Mouse (Mus musculus) CH12.LX (cell line): ENCODE data around the gene Samd4b. TPM values are rescaled to one million over a fixed set of nuclear protein-coding genes. Genes with fewer than 3 reads are reported as not detected.

ENCODE experiments used
- DNase-seq: peaks from one replicate; pipeline ENCODE4 v3.0.0-alpha.2; 2013; ENCODE audit errors: extremely low read depth
- H3K27ac ChIP-seq: 2 replicates; pipeline ENCODE4 v1.5.1; 2012; ENCODE audit warnings: low read depth, mild to moderate bottlenecking, control low read depth, moderate library complexity; ENCODE audit not compliant: insufficient read depth
- H3K27me3 ChIP-seq: replicated peaks from 2 replicates; pipeline ENCODE3; 2012; ENCODE audit warnings: inconsistent platforms
- H3K36me3 ChIP-seq, 2 experiments: replicated peaks in 1 of 2; 2 replicates each; pipeline versions ENCODE3 to v1.6.1; 2012; ENCODE audit warnings: inconsistent platforms in 1 of 2, low read length in 1 of 2, mild to moderate bottlenecking in 1 of 2, mixed read lengths in 1 of 2, moderate library complexity in 1 of 2; ENCODE audit not compliant: control insufficient read depth in 1 of 2, insufficient read depth in 1 of 2
- H3K4me1 ChIP-seq, 2 experiments: 2 replicates each; pipeline ENCODE4 v1.6.1; 2012; ENCODE audit warnings: inconsistent platforms in 1 of 2, moderate library complexity in 1 of 2; ENCODE audit not compliant: insufficient read depth in 2 of 2, control insufficient read depth in 1 of 2
- H3K4me2 ChIP-seq: 2 replicates; pipeline ENCODE4 v1.6.1; 2012; ENCODE audit warnings: low read depth, mild to moderate bottlenecking, control low read depth; ENCODE audit not compliant: poor library complexity, insufficient read depth, severe bottlenecking
- H3K4me3 ChIP-seq, 3 experiments: fragments of 150-350 bp in 1 of 3; sonication (generic) in 1 of 3; replicated peaks in 1 of 3; 2 replicates each; pipeline versions ENCODE3 to v1.5.1; 2011 to 2012; ENCODE audit warnings: low read depth in 2 of 3, low read length in 2 of 3, mild to moderate bottlenecking in 2 of 3, moderate library complexity in 2 of 3, control low read depth in 1 of 3, improper control_type of control experiment in 1 of 3, inconsistent platforms in 1 of 3, mixed read lengths in 1 of 3; ENCODE audit not compliant: poor library complexity in 1 of 3
- H3K79me2 ChIP-seq: replicated peaks from 2 replicates; pipeline ENCODE4 v1.6.1; 2012; ENCODE audit warnings: mild to moderate bottlenecking, moderate library complexity; ENCODE audit not compliant: control insufficient read depth, poor library complexity, insufficient read depth, severe bottlenecking; ENCODE audit errors: extremely low read depth
- H3K9ac ChIP-seq: 2 replicates; pipeline ENCODE4 v1.6.1; 2012; ENCODE audit warnings: low read depth, mild to moderate bottlenecking, control low read depth, moderate library complexity; ENCODE audit not compliant: insufficient read depth
- H3K9me3 ChIP-seq: replicated peaks from 2 replicates; pipeline ENCODE3; 2012; ENCODE audit warnings: low read length, inconsistent platforms, mixed read lengths
- BHLHE40 ChIP-seq: IDR thresholded peaks from 2 replicates; pipeline ENCODE4 v1.6.1; 2011; ENCODE audit warnings: mild to moderate bottlenecking, low read depth, low read length, improper control_type of control experiment
- CHD1 ChIP-seq: IDR thresholded peaks from 2 replicates; pipeline ENCODE4 v1.6.1; 2012; ENCODE audit warnings: low read depth, low read length, improper control_type of control experiment, inconsistent platforms
- CTCF ChIP-seq, 2 experiments: IDR thresholded peaks in 1 of 2; conservative IDR thresholded peaks in 1 of 2; 2 replicates each; pipeline ENCODE4 v1.5.1; 2011 to 2012; ENCODE audit warnings: low read depth in 2 of 2, low read length in 2 of 2, improper control_type of control experiment in 1 of 2, inconsistent platforms in 1 of 2, mild to moderate bottlenecking in 1 of 2, moderate library complexity in 1 of 2
- E2F4 ChIP-seq: IDR thresholded peaks from 2 replicates; pipeline ENCODE4 v1.6.1; 2011; ENCODE audit warnings: low read depth, low read length, improper control_type of control experiment; ENCODE audit not compliant: insufficient replicate concordance
- ELF1 ChIP-seq: IDR thresholded peaks from 2 replicates; pipeline ENCODE4 v1.6.1; 2014; ENCODE audit warnings: low read depth, mild to moderate bottlenecking, inconsistent platforms, low read length, improper control_type of control experiment
- EP300 ChIP-seq: IDR thresholded peaks from 2 replicates; pipeline ENCODE4 v1.6.1; 2011; ENCODE audit warnings: low read length, improper control_type of control experiment
- ETS1 ChIP-seq: conservative IDR thresholded peaks from 2 replicates; pipeline ENCODE4 v1.6.1; 2012; ENCODE audit warnings: low read depth, mild to moderate bottlenecking, inconsistent platforms, low read length, improper control_type of control experiment, moderate library complexity
- GABPA ChIP-seq: IDR thresholded peaks from 2 replicates; pipeline ENCODE4 v1.6.1; 2012; ENCODE audit warnings: low read depth, low read length, improper control_type of control experiment, inconsistent platforms; ENCODE audit not compliant: insufficient replicate concordance
- HCFC1 ChIP-seq: IDR thresholded peaks from 2 replicates; pipeline ENCODE4 v1.6.1; 2012; ENCODE audit warnings: low read depth, mild to moderate bottlenecking, inconsistent platforms, low read length, improper control_type of control experiment
- IRF4 ChIP-seq: IDR thresholded peaks from 2 replicates; pipeline ENCODE4 v1.6.1; 2014; ENCODE audit warnings: low read depth, mild to moderate bottlenecking, inconsistent platforms, low read length, improper control_type of control experiment
- JUN ChIP-seq: IDR thresholded peaks from 2 replicates; pipeline ENCODE4 v1.6.1; 2011; ENCODE audit warnings: low read depth, mild to moderate bottlenecking, low read length, improper control_type of control experiment, moderate library complexity; ENCODE audit not compliant: insufficient read depth
- JUND ChIP-seq: conservative IDR thresholded peaks from 2 replicates; pipeline ENCODE4 v1.6.1; 2011; ENCODE audit warnings: low read depth, low read length, improper control_type of control experiment
- MXI1 ChIP-seq: IDR thresholded peaks from 2 replicates; pipeline ENCODE4 v1.6.1; 2011; ENCODE audit warnings: mild to moderate bottlenecking, low read depth, low read length, improper control_type of control experiment
- NELFE ChIP-seq: IDR thresholded peaks from 2 replicates; pipeline ENCODE4 v1.6.1; 2011; ENCODE audit warnings: low read depth, low read length, improper control_type of control experiment
- POLR2A ChIP-seq: IDR thresholded peaks from 2 replicates; pipeline ENCODE4 v1.6.1; 2011; ENCODE audit warnings: low read depth, mild to moderate bottlenecking, improper control_type of control experiment, low read length
- POLR2AphosphoS2 ChIP-seq: IDR thresholded peaks from 2 replicates; pipeline ENCODE4 v1.6.1; 2011; ENCODE audit warnings: low read depth, low read length, improper control_type of control experiment
- RAD21 ChIP-seq: IDR thresholded peaks from 2 replicates; pipeline ENCODE4 v1.6.1; 2011; ENCODE audit warnings: low read depth, mild to moderate bottlenecking, low read length, improper control_type of control experiment, moderate library complexity
- SIN3A ChIP-seq: IDR thresholded peaks from 2 replicates; pipeline ENCODE4 v1.6.1; 2012; ENCODE audit warnings: low read length, improper control_type of control experiment, inconsistent platforms
- SMC3 ChIP-seq: IDR thresholded peaks from 2 replicates; pipeline ENCODE4 v1.6.1; 2011; ENCODE audit warnings: low read depth, low read length, improper control_type of control experiment
- TBP ChIP-seq: conservative IDR thresholded peaks from 2 replicates; pipeline ENCODE4 v1.6.1; 2011; ENCODE audit warnings: low read depth, low read length, improper control_type of control experiment
- TCF12 ChIP-seq: IDR thresholded peaks from 2 replicates; pipeline ENCODE4 v1.6.1; 2014; ENCODE audit warnings: low read depth, mild to moderate bottlenecking, inconsistent platforms, low read length, improper control_type of control experiment
- USF1 ChIP-seq: IDR thresholded peaks from 2 replicates; pipeline ENCODE4 v1.6.1; 2014; ENCODE audit warnings: low read depth, mild to moderate bottlenecking, inconsistent platforms, low read length, improper control_type of control experiment
- USF2 ChIP-seq: conservative IDR thresholded peaks from 2 replicates; pipeline ENCODE4 v1.6.1; 2011; ENCODE audit warnings: low read depth, low read length, improper control_type of control experiment
- ZC3H11A ChIP-seq: IDR thresholded peaks from 2 replicates; pipeline ENCODE4 v1.6.1; 2012; ENCODE audit warnings: low read depth, mild to moderate bottlenecking, inconsistent platforms, low read length, improper control_type of control experiment
- ZNF384 ChIP-seq: IDR thresholded peaks from 2 replicates; pipeline ENCODE4 v1.6.1; 2012; ENCODE audit warnings: low read depth, low read length, improper control_type of control experiment, inconsistent platforms
- dilution Hi-C: fragments of 300-500 bp; cut with MboI; formaldehyde crosslinking; loops from 2 replicates; pipeline ENCODE4 v1.14.3; 2020; ENCODE audit warnings: low sequenced_read_pairs; ENCODE audit not compliant: extremely low pct_unique_long_range_greater_than_20kb, extremely low pct_ligation_motif_present
- in situ Hi-C: fragments of 300-500 bp; cut with MboI; formaldehyde crosslinking; loops from 3 replicates; pipeline ENCODE4 v1.14.3; 2019; ENCODE audit warnings: low sequenced_read_pairs, low pct_ligation_motif_present, low pct_unique_long_range_greater_than_20kb, mixed read lengths
- polyA plus RNA-seq: library from polyadenylated mRNA; unstranded; fragments of >175 nt; gene quantifications from 2 replicates; pipeline ENCODE4 v1.2.1, GENCODE M21; 2012; ENCODE audit warnings: low read depth; ENCODE audit not compliant: insufficient read length
- total RNA-seq, 2 experiments: library from RNA; depleted of rRNA; stranded (reverse); fragments of 300-350 nt in 1 of 2; fragments of >200 nt in 1 of 2; gene quantifications; 2 replicates each; pipeline ENCODE4 v1.2.3; 2012 to 2014

Gene Samd4b
- total and polyA plus RNA-seq, 3 experiments, result 3.7 to 24.6 (median 10.0) TPM

DNA sequence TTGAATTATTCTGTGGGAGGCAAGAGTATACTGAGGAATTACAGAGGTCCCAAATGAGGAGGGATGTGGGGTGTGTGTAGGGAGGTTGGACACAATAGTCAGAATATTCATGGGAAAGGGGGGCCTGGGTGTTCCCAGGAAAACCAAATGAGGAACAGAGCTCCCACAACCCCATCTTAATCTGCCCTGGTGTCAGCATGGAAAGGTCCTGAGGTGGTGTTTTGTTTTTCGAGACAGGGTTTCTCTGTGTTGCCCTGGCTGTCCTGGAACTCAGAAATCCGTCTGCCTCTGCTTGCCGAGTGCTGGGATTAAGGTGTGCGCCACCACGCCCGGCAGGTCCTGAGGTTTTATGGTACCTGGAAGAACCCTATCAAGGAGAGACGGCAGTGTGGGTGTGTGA, 239.5 kb downstream of the Samd4b start:
- H3K27me3 ChIP-seq, result no peaks in the 10 kb centered on the region
- no peak for DNase-seq
- H3K4me3 ChIP-seq, result no peak overlapping the region
- H3K9me3 ChIP-seq, result no peaks in the 10 kb centered on the region
- no peak overlapping the region for H3K4me2 ChIP-seq
- H3K4me1 ChIP-seq, result peaks cover 0 to 15% of the 10 kb centered on the region in 2 experiments; a peak in 2 of 4 replicates
- no peak overlapping the region for H3K27ac ChIP-seq
- peaks cover 24 to 57% of the 10 kb centered on the region in 2 experiments for H3K36me3 ChIP-seq
- TF ChIP-seq TCF12, result no peak
- no peak for TF ChIP-seq POLR2A
- no peak for TF ChIP-seq JUND
- no peak for TF ChIP-seq NELFE
- no peak for TF ChIP-seq ZC3H11A
- no peak for TF ChIP-seq ZNF384
- no peak for TF ChIP-seq JUN
- no peak for TF ChIP-seq BHLHE40
- TF ChIP-seq ELF1, result no peak
- TF ChIP-seq E2F4, result no peak
- TF ChIP-seq SIN3A, result no peak
- no peak for TF ChIP-seq SMC3
- no peak for TF ChIP-seq IRF4
- no peak for TF ChIP-seq RAD21
- H3K9ac ChIP-seq, result no peak overlapping the region
- H3K79me2 ChIP-seq, result no peaks in the 10 kb centered on the region
- dilution Hi-C loops, result no loop called here
- in situ Hi-C loops, result no loop called here

DNA sequence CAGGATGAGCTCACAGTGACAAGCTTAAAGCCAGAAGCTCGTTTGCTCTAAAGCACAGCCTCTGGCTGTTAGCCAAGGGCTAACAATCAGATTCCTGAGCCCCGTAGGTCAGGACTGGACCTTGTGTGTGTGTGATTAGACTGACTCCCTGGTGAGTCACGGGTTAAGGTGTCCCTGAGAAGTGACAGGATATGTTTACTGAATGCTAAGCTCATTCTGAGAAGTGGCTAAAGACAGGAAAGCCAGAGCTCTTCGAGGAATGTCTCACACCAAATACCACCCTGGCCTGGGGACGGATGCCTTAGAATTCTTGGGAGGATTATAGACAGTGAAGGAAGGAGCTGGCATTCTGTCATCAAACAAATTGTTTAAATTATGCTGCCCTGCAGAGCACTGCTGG, 240.0 kb downstream of the Samd4b start:
- H3K27me3 ChIP-seq, result no peaks in the 10 kb centered on the region
- TF ChIP-seq IRF4, result no peak
- TF ChIP-seq, all 38 proteins: peak for 0
- no peaks in the 10 kb centered on the region for H3K9me3 ChIP-seq
- no peak overlapping the region for H3K9ac ChIP-seq
- peaks cover 0 to 18% of the 10 kb centered on the region in 2 experiments; a peak in 2 of 4 replicates for H3K4me1 ChIP-seq
- no peak overlapping the region for H3K4me3 ChIP-seq
- in situ Hi-C loops (no loop called here), dilution Hi-C loops (no loop called here)
- H3K27ac ChIP-seq, result no peak overlapping the region
- no peaks in the 10 kb centered on the region for H3K79me2 ChIP-seq
- H3K36me3 ChIP-seq, result peaks cover 28 to 62% of the 10 kb centered on the region in 2 experiments
- DNase-seq, result no peak
- H3K4me2 ChIP-seq, result no peak overlapping the region

DNA sequence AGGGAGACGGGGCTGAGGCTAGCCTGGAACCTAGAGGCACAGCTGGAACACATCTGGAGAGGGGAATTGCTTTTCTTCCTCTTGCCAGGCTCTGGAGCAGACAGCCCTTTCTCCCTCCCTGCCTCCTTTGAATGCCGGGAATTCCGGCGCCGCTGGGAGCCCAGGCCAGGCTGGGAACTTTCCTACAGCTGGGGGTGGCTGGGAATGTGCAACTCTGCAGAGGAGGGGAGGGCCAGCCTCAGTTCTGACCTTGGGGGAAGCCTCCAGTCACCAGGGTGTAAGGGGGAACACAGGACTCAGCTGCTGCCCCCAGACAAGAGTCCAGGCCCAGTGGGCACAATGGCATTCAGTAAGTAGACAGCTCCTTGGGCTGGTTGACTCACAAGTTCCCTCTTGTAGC, 241.0 kb downstream of the Samd4b start:
- dilution Hi-C loops, result no loop called here
- H3K27ac ChIP-seq, result no peak overlapping the region

More for the DNA sequence above, 241.0 kb downstream of the Samd4b start:
- Histone ChIP-seq H3K4me2 (no peak overlapping the region), H3K27me3 (no peaks in the 10 kb centered on the region), H3K9ac (no peak overlapping the region), H3K36me3 (peaks cover 36 to 61% of the 10 kb centered on the region in 2 experiments), H3K79me2 (peaks cover 3% of the 10 kb centered on the region), H3K9me3 (no peaks in the 10 kb centered on the region), H3K4me1 (peaks cover 3 to 24% of the 10 kb centered on the region in 2 experiments; a peak in 3 of 4 replicates), H3K4me3 (no peak overlapping the region)
- DNase-seq, result no peak
- in situ Hi-C loops, result no loop called here
- TF ChIP-seq E2F4 (no peak), EP300 (no peak), ZC3H11A (no peak), CTCF (conservative IDR thresholded peaks at IDR 0.05 in 1 of 2, IDR thresholded peaks at IDR 0.05 in 1 of 2; ENCODE audit: low read depth in 2 of 2, low read length in 2 of 2) (no peak), ETS1 (no peak), MXI1 (no peak), IRF4 (no peak), POLR2AphosphoS2 (no peak), TBP (no peak), SMC3 (no peak), NELFE (no peak), JUND (no peak), USF1 (no peak), CHD1 (no peak), USF2 (no peak), BHLHE40 (no peak), HCFC1 (no peak), GABPA (no peak), POLR2A (no peak)
